Mouse (Mus musculus) limb, embryonic 11.5 days (tissue): ENCODE results near the gene Phf12. TPM values are rescaled to one million over a fixed set of nuclear protein-coding genes. Genes with fewer than 3 reads are reported as not detected.

ENCODE experiments used
- ATAC-seq: fragments of 200-750 bp; cut with Nextera tagmentation; 2 replicates; pipeline ENCODE4 v1.8.0; 2017; ENCODE audit warnings: low read depth; ENCODE audit not compliant: insufficient number of reproducible peaks, low FRiP score, low TSS enrichment
- DNase-seq: peaks from one replicate; pipeline ENCODE4 v3.0.0-alpha.2; 2015; ENCODE audit warnings: low spot score
- H3K27ac ChIP-seq: fragments of 300-500 bp; sonication (generic); replicated peaks from 2 replicates; pipeline ENCODE4 v1.5.1; 2014; ENCODE audit warnings: low read depth, mild to moderate bottlenecking, low read length
- H3K27me3 ChIP-seq: fragments of 300-500 bp; sonication (generic); 2 replicates; pipeline ENCODE4 v1.6.1; 2014; ENCODE audit warnings: mild to moderate bottlenecking, low read length, mixed read lengths; ENCODE audit not compliant: control insufficient read depth, insufficient read depth
- H3K36me3 ChIP-seq: fragments of 300-500 bp; sonication (generic); 2 replicates; pipeline ENCODE4 v1.6.1; 2014; ENCODE audit warnings: mild to moderate bottlenecking, low read length, moderate library complexity, mixed read lengths; ENCODE audit not compliant: control insufficient read depth, insufficient read depth
- H3K4me1 ChIP-seq: fragments of 300-500 bp; sonication (generic); 2 replicates; pipeline ENCODE4 v1.6.1; 2014; ENCODE audit warnings: low read length, mixed read lengths; ENCODE audit not compliant: control insufficient read depth, insufficient read depth
- H3K4me2 ChIP-seq: fragments of 300-500 bp; sonication (generic); 2 replicates; pipeline ENCODE4 v1.6.1; 2014; ENCODE audit warnings: low read depth, mild to moderate bottlenecking, moderate library complexity; ENCODE audit not compliant: severe bottlenecking
- H3K4me3 ChIP-seq: fragments of 300-500 bp; sonication (generic); 2 replicates; pipeline ENCODE4 v1.5.1; 2014; ENCODE audit warnings: low read depth, low read length
- H3K9ac ChIP-seq: fragments of 300-500 bp; sonication (generic); 2 replicates; pipeline ENCODE4 v1.6.1; 2014; ENCODE audit warnings: mild to moderate bottlenecking, low read length
- H3K9me3 ChIP-seq: fragments of 300-500 bp; sonication (generic); 2 replicates; pipeline ENCODE4 v1.6.1; 2016; ENCODE audit warnings: low read length; ENCODE audit not compliant: control insufficient read depth
- WGBS: fragments of 180-500 bp; shearing (Covaris S2); extraction: QIAGEN DNeasy Blood & Tissue Kit; methylation state at CpG from one replicate; pipeline ENCODE4 v1.1.7; 2014; 5-methylcytosine and 5-hydroxymethylcytosine counted together
- microRNA counts: library from miRNA; unstranded; fragments of <30 nt; microRNA quantifications from one replicate; lab custom pipeline; 2016
- microRNA-seq: library from miRNA; unstranded; fragments of <30 nt; microRNA quantifications from one replicate; pipeline ENCODE4, GENCODE M21; 2016
- polyA plus RNA-seq: library from polyadenylated mRNA; unstranded; fragments of >200 nt; fragmentation: Nextera tagmentation; extraction: Ambion mirVana; gene quantifications from 2 replicates; pipeline ENCODE4 v1.2.1, GENCODE M21; 2014

The Phf12 gene
- polyA plus RNA-seq, 1 experiment from 2014 or later = 19.6 TPM

- H3K4me3 ChIP-seq = no peak overlapping the region
- 81% methylated on average over 4 of the region's 4 CpGs for WGBS
These were observed 92.1 kb downstream of the Phf12 start for GRCm38 (mm10) chr11:78074666-78075065.

More at GRCm38 (mm10) chr11:78074666-78075065, 92.1 kb downstream of the Phf12 start:
- Histone ChIP-seq H3K4me1 (no peaks in the 10 kb centered on the region), H3K4me2 (no peak overlapping the region), H3K9me3 (no peaks in the 10 kb centered on the region), H3K27ac (no peak overlapping the region), H3K9ac (no peak overlapping the region), H3K36me3 (peaks cover 13% of the 10 kb centered on the region; the same call in 1 of the 2 replicates), H3K27me3 (no peaks in the 10 kb centered on the region)
- ATAC-seq = no peak
- DNase-seq = no peak

MicroRNA genes within 50 kb of the gene (microRNA counts, 519-probe panel; counts per million panel counts)
- microRNA mmu-miR-144 (lab: Ali Mortazavi, UCI) (4,587 counts per million, percentile 72 among the panel's probes with 10 or more counts), microRNA mmu-miR-451 (lab: Ali Mortazavi, UCI) (2,649 counts per million, percentile 26 among the panel's probes with 10 or more counts)

Small RNAs within 50 kb of the gene (microRNA-seq; reads per million reads assigned to microRNA genes)
- gene Mir144 (32.3 reads per million, percentile 35 among the genes with 10 or more reads in this experiment), gene Mir451a (not detected), gene Mir451b (not detected)

Other genes with a start within 250 kb of the Phf12 start
- gene Myo18a, start 219.5 kb upstream of the Phf12 start, polyA plus RNA-seq = 17.1 and 17.5 TPM in 2 replicates
- gene Gm10277, start 195.0 kb upstream of the Phf12 start, polyA plus RNA-seq = 0.47 and 0.68 TPM in 2 replicates
- gene Pipox, start 88.7 kb upstream of the Phf12 start, polyA plus RNA-seq = 0.30 and 0.72 TPM in 2 replicates
- 0.10 and 0.23 TPM in 2 replicates for gene Sez6, start 52.0 kb upstream of the Phf12 start, polyA plus RNA-seq
- 19.1 and 19.3 TPM in 2 replicates for gene Dhrs13, start 49.5 kb downstream of the Phf12 start, polyA plus RNA-seq
- 48.7 and 49.5 TPM in 2 replicates for gene Flot2, start 55.2 kb downstream of the Phf12 start, polyA plus RNA-seq
- 44.3 and 44.4 TPM in 2 replicates for gene Eral1, start 97.6 kb downstream of the Phf12 start, polyA plus RNA-seq
- 21.8 and 24.6 TPM in 2 replicates for gene Fam222b, start 111.9 kb downstream of the Phf12 start, polyA plus RNA-seq
- gene Traf4, start 182.8 kb downstream of the Phf12 start, polyA plus RNA-seq = 92.6 and 114 TPM in 2 replicates
- 15.0 and 15.5 TPM in 2 replicates for gene Nek8, start 193.9 kb downstream of the Phf12 start, polyA plus RNA-seq
- 8.7 and 10.4 TPM in 2 replicates for gene Tlcd1, start 194.0 kb downstream of the Phf12 start, polyA plus RNA-seq
- gene Rpl23a, start 200.8 kb downstream of the Phf12 start, polyA plus RNA-seq = 1,529 and 1,574 TPM in 2 replicates
- 142 and 144 TPM in 2 replicates for gene Rab34, start 205.7 kb downstream of the Phf12 start, polyA plus RNA-seq
- 0.84 and 1.3 TPM in 2 replicates for gene Proca1, start 210.6 kb downstream of the Phf12 start, polyA plus RNA-seq